Mouse (Mus musculus) spleen, adult 2 months (tissue): ENCODE results near the gene Lrtm2.

Source experiments
- CTCF ChIP-seq: fragments of 200-500 bp; IDR thresholded peaks from 2 replicates; pipeline ENCODE4 v1.5.1; 2011; ENCODE audit warnings: mild to moderate bottlenecking, inconsistent platforms; ENCODE audit not compliant: insufficient read depth, insufficient read length, insufficient replicate concordance; ENCODE audit errors: extremely low read depth
- POLR2A ChIP-seq: fragments of 200-500 bp; IDR thresholded peaks from 2 replicates; pipeline ENCODE4 v1.6.1; 2011; ENCODE audit warnings: low read depth, low read length, inconsistent platforms

GRCm38 (mm10) chr6:119372237-119372636, 41.7 kb upstream of the Lrtm2 start:
- TF ChIP-seq POLR2A (no peak), CTCF (no peak)
